Mouse (Mus musculus) liver, embryonic 16.5 days (tissue): Measurements from ENCODE around the gene Wnk2. TPM values are rescaled to one million over a fixed set of nuclear protein-coding genes. Genes with fewer than 3 reads are reported as not detected.
A peak's percentile ranks its signal among the peaks of the same experiment; 100 is the strongest.

Source experiments
- ATAC-seq: fragments of 200-750 bp; cut with Nextera tagmentation; 2 replicates; pipeline ENCODE4 v1.8.0; 2017; ENCODE audit warnings: low read depth, mild to moderate bottlenecking, moderate number of reproducible peaks, moderate library complexity
- H3K27ac ChIP-seq: fragments of 300-500 bp; sonication (generic); 2 replicates; pipeline ENCODE4 v1.5.1; 2014; ENCODE audit warnings: mild to moderate bottlenecking, low read length
- H3K27me3 ChIP-seq: fragments of 300-500 bp; sonication (generic); 2 replicates; pipeline ENCODE4 v1.6.1; 2014; ENCODE audit warnings: low read depth, low read length, mixed read lengths; ENCODE audit not compliant: control insufficient read depth, insufficient read depth
- H3K36me3 ChIP-seq: fragments of 300-500 bp; sonication (generic); 2 replicates; pipeline ENCODE4 v1.6.1; 2014; ENCODE audit warnings: mild to moderate bottlenecking; ENCODE audit not compliant: control insufficient read depth, insufficient read depth
- H3K4me1 ChIP-seq: fragments of 300-500 bp; sonication (generic); 2 replicates; pipeline ENCODE4 v1.6.1; 2014; ENCODE audit warnings: low read depth, low read length, mixed read lengths; ENCODE audit not compliant: control insufficient read depth
- H3K4me2 ChIP-seq: fragments of 300-500 bp; sonication (generic); 2 replicates; pipeline ENCODE4 v1.6.1; 2014; ENCODE audit warnings: low read depth, low read length, mixed read lengths
- H3K4me3 ChIP-seq: fragments of 300-500 bp; sonication (generic); 2 replicates; pipeline ENCODE4 v1.5.1; 2014; ENCODE audit warnings: low read depth, mild to moderate bottlenecking, low read length
- H3K9ac ChIP-seq: fragments of 300-500 bp; sonication (generic); 2 replicates; pipeline ENCODE4 v1.6.1; 2014; ENCODE audit warnings: low read depth, low read length
- H3K9me3 ChIP-seq: fragments of 300-500 bp; sonication (generic); replicated peaks from 2 replicates; pipeline ENCODE4 v1.6.1; 2016; ENCODE audit warnings: low read length; ENCODE audit not compliant: control insufficient read depth
- WGBS: fragments of 180-500 bp; shearing (Covaris S2); extraction: QIAGEN DNeasy Blood & Tissue Kit; methylation state at CpG from one replicate; pipeline ENCODE4 v1.1.7; 2014; ENCODE audit not compliant: insufficient replicate concordance; 5-methylcytosine and 5-hydroxymethylcytosine counted together
- polyA plus RNA-seq: library from polyadenylated mRNA; unstranded; fragments of >200 nt; fragmentation: Nextera tagmentation; extraction: Ambion mirVana; gene quantifications from 2 replicates; pipeline ENCODE4 v1.2.1, GENCODE M21; 2015

The Wnk2 gene
- polyA plus RNA-seq, 1 experiment from 2014 or later, result 0.15 TPM

DNA sequence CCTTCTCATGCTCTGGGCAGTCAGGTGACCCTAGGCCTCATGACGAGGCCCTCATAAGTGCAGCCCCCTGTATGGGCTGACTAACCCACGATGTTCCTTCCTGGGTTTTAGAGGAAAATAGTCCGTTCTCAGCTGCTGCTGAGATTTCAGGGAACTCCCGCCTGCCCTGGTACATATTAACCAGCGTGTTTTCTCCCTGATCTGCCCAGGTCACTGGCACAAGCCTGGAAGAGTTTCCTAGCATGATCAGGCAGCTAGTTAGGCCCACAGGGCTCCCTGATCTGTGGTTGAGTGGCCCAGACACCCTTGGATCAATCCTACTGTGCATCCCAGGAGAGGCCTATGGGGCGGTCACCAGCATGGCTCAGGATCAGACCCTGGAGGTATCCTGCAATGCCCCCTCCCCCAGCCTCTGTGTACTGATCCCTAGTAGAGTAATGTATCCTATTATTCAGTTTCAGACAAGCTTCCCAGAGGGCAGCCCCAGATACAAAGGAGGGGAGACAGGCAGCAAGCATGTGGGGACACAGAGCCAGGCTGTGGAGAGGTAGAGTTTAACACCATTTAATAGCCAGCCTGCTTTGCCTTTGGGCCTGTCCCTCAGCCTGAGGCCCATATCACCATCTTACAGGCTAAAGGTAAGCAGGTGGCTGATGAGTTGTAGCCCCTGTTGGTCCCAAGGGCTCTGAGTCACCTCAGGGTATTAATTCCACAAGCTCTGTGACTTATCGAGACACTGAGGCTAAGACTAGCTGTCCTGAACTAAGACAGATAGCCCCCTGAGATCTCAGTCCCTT lies 43.3 kb upstream of the Wnk2 start:
- Histone ChIP-seq H3K27me3 (no peaks in the 10 kb centered on the region), H3K27ac (peak overlapping the region; percentile 71), H3K9me3 (no peaks in the 10 kb centered on the region), H3K9ac (0 out of 2 replicates have a peak overlapping the region, but pooled peaks have one; percentile 2), H3K4me1 (peaks cover 53% of the 10 kb centered on the region), H3K4me3 (no peak overlapping the region), H3K36me3 (peaks cover 2% of the 10 kb centered on the region; the same call in 1 of the 2 replicates), H3K4me2 (peak overlapping the region; percentile 19; the same call in 1 of the 2 replicates)
- 50% methylated on average over 7 of the region's 7 CpGs for WGBS
- ATAC-seq, result no peak

DNA sequence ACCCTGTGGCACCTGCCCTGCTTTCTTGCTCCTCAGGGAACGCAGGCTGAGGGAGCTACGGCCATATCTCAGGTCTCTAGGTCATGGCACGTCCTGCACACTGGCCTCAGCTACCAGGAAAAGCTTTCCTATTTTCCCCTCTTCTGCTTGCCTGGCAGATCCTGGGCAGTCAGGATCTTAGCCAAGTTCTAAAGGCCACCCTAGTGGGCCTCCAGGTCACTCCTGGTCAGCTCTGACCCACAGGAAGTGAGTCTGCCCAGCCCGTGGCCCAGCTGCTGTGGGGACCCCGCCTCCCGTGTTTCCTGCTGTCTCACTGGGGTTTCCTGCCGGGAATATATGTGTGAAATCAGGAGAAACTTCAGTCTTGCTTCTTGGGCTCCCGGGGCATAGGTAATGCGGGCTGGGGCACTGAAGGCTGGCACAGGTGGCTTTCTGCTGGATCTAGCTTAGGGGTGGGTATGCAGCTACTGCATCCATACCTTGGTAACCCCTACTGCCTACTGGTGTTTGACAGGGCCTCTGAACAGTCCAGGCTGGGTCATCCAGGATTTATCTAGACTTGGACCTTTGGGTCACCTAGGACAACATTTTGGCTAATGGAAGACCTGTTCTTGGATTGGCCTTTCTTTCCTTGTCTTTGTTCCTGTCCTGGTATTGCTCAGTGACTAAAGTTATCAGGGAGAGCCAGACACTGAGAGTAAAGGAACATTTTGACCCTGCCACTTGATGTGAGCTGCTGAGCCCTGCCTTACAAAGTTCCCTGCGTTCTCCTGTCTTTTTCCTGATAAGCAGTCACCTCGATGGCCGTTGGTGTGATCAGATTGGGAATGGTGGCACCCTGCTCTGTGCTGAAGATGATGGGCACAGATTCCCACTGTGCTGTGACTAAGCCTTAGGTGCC lies 42.4 kb upstream of the Wnk2 start:
- H3K27me3 ChIP-seq, result no peaks in the 10 kb centered on the region
- peak overlapping the region; percentile 19; the same call in 1 of the 2 replicates for H3K4me2 ChIP-seq
- peak overlapping the region; percentile 71 for H3K27ac ChIP-seq
- no peaks in the 10 kb centered on the region for H3K9me3 ChIP-seq
- no peak overlapping the region for H3K4me3 ChIP-seq
- no peaks in the 10 kb centered on the region for H3K36me3 ChIP-seq
- peaks cover 47% of the 10 kb centered on the region for H3K4me1 ChIP-seq
- 25% methylated on average over 12 of the region's 12 CpGs for WGBS
- no peak for ATAC-seq
- 0 out of 2 replicates have a peak overlapping the region, but pooled peaks have one; percentile 2 for H3K9ac ChIP-seq

GRCm38 (mm10) chr13:49188966-49189360 lies 41.1 kb upstream of the Wnk2 start:
- Histone ChIP-seq H3K27ac (peak overlapping the region; percentile 10), H3K4me2 (peak overlapping the region; percentile 99), H3K27me3 (no peaks in the 10 kb centered on the region), H3K9ac (no peak overlapping the region), H3K4me3 (no peak overlapping the region), H3K36me3 (no peaks in the 10 kb centered on the region), H3K9me3 (no peaks in the 10 kb centered on the region), H3K4me1 (peaks cover 47% of the 10 kb centered on the region)
- ATAC-seq, result no peak
- WGBS, result 44% methylated on average over 2 of the region's 2 CpGs

DNA sequence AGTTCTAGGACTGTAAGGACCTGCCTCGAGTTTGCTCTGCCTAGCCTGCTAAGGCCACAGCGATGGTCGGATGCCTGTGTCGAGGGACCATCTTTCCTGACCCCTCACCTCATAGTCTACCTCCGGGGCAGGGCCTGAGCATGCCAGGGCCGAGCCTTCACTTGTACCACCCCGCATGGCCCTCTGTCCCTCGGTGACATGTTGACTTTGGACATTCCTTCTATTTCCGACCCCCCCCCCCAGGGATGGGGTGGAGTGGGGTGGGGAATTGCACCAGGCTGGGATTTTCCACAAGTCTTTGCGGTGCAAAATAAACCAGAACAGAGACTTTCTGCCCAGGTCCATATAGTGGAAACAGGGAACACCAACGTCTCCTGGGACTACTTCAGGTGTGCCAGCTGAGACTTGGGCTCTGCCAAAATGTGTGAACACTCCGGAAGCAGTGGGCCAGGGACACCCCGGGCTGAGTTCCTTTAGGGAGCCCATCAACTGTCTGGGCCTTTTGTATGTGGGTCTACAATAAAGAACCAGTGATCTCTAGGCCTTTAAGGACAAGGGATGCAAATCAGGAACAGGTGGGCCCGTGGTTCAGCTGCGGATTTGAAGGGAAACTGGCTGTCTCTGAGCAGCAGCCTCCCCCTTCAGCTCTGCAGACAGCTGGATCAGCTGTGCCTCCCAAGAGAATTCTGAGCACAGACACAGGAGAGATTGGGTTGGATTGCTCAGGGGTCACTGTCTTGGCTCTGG lies 40.6 kb upstream of the Wnk2 start:
- H3K4me1 ChIP-seq, result peaks cover 47% of the 10 kb centered on the region
- H3K27me3 ChIP-seq, result no peaks in the 10 kb centered on the region
- 19% methylated on average over 15 of the region's 15 CpGs for WGBS
- ATAC-seq, result peak; percentile 0; the same call in 1 of the 2 replicates
- peak overlapping the region; percentile 50 for H3K27ac ChIP-seq
- H3K4me3 ChIP-seq, result peak overlapping the region; percentile 80
- peak overlapping the region; percentile 40 for H3K9ac ChIP-seq
- H3K36me3 ChIP-seq, result no peaks in the 10 kb centered on the region
- H3K9me3 ChIP-seq, result no peaks in the 10 kb centered on the region
- H3K4me2 ChIP-seq, result peak overlapping the region; percentile 99

GRCm38 (mm10) chr13:49187288-49188218 lies 39.7 kb upstream of the Wnk2 start, which contains the start of gene Ninj1:
Gene Ninj1, plus strand, starts transcription at chr13:49187485.
- Histone ChIP-seq H3K27ac (peak within 1 kb of the TSS; percentile 86), H3K4me2 (peak within 1 kb of the TSS; percentile 99), H3K4me1 (peaks cover 45% of the 10 kb centered on the region), H3K9me3 (no peaks in the 10 kb centered on the region), H3K9ac (peak within 1 kb of the TSS; percentile 83), H3K4me3 (peak within 1 kb of the TSS; percentile 80), H3K36me3 (no peaks in the 10 kb centered on the region), H3K27me3 (no peaks in the 10 kb centered on the region)
- WGBS, result under 1% methylated on average over 84 of the region's 87 CpGs
- peak; percentile 89 for ATAC-seq

- no peaks in the 10 kb centered on the region for H3K36me3 ChIP-seq
- no peak for ATAC-seq
- peak overlapping the region; percentile 80 for H3K4me3 ChIP-seq
- peak overlapping the region; percentile 62 for H3K9ac ChIP-seq
- peak overlapping the region; percentile 55 for H3K27ac ChIP-seq
- peaks cover 41% of the 10 kb centered on the region for H3K4me1 ChIP-seq
- H3K4me2 ChIP-seq, result peak overlapping the region; percentile 99
- H3K27me3 ChIP-seq, result no peaks in the 10 kb centered on the region
- no peaks in the 10 kb centered on the region for H3K9me3 ChIP-seq
- WGBS, result 18% methylated on average over 11 of the region's 11 CpGs
Measured at GRCm38 (mm10) chr13:49186798-49187287, 39.0 kb upstream of the Wnk2 start.

DNA sequence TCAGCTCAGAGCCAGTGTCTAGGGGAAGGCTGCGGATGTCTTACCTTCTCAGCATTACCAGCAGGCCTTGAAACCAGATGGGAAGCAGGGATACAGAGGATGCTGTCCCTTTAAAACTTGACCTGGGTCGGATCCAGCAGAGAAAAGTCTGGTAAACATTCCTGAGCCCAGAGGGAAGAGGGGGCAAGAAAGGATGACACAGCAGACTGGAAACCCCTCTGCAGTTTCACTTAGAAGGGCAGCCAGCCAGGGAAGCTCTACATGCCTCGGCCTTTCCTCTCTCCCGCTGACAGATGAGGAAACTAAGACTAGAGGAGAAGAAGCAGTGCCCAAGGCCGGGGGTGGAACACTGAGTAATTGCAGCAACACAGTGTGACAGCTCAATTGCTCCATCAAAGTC lies 35.8 kb upstream of the Wnk2 start:
- Histone ChIP-seq H3K36me3 (no peaks in the 10 kb centered on the region), H3K4me3 (no peak overlapping the region), H3K9me3 (no peaks in the 10 kb centered on the region), H3K27me3 (no peaks in the 10 kb centered on the region), H3K4me1 (peaks cover 15% of the 10 kb centered on the region), H3K9ac (no peak overlapping the region), H3K27ac (no peak overlapping the region), H3K4me2 (no peak overlapping the region)
- WGBS, result 53% methylated on average over 5 of the region's 5 CpGs
- no peak for ATAC-seq
